Mouse (Mus musculus): ENCODE measurements at regions not wholly inside any gene's neighbourhood (a gene's known extent, or its start where the extent isn't known, plus 50 kb on each side); places are given as distances from the start of the nearest gene placed in this dataset.

DNA sequence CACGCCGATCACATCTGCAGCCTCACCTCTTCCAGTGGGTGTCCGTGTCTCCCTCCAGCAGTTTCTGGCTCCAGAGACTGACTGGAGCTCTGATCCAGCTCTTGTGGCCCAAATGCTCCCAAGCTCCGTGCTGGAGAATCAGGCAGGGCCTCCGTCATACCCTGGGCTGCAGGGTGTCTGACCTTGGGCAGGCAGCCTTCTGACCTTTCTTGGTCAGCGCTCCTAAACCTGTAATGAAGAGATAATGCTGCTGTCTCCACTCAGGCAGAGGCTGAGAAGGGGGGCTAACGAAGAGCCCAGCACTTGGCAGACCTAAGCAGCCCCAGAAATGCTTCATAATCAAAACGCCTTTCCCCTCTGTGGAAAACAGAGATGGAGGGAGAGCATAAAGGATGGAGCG is 89.9 kb upstream of the Mef2a start:
- DNase-seq (ENCODE audit: low read depth) = no peak

DNA sequence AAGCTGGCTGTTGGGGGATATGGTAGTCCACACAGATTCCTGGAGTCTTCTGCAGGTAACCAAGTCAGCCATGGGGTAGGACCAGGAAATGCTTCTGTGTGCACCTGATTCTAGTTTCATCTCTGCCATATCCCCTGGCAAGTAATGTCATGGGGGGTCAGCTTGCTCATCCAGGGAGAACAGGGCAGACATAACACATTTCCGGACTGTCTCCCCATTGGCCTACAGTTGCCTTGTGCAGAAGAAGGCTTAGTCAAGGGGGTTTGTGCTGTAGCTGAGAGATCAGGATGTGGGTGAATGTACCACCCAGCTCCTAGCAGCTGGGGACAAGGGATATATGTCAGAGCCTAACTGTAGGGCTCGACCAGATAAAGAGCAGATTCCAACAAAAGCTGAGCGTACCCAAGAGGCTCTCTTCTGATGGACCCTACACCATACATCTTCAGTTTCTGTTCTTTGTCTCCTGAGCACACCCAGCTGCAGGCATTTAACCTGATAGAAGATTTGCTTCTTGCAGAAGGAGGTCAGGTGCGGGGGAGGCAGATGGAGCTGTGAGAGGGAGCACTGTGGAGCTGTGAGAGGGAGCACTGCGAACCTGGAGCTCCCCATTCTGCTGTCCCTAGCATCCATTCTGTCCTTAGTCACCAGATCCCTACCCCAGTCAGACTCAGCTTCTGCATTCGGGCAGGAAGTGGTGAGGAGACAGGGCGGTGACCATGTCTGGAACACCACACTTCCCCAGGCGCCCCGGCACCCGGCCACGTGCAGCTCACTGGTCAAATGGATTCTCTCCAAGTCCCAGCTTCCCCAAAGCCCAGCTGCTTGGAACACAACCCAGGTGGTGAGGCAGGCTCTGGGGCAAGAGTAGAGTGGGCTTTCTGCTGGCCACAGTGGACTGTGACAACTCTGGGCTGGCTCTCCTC is 88.9 kb upstream of the Mef2a start:
- peak; percentile 15 for DNase-seq (ENCODE audit: low read depth)

DNA sequence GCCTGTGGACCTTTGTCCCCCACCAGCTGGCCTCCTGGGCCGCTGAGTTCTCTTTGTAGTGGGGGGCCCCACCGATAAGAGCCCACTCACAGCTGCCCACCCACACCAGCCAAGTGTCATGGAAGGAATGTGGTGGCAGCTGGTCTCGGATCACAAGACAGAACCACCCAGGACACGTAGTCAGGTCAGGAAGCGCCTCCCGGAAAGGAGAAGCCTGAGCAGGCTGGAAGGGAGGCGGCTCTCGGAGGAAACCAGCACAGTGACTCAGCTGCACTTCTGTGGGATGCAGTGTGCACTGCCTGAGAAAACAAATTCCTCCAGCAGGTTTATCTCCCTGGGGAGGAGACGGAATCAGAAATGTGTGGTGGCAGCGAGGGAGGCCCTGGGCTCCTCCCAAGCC is 87.2 kb upstream of the Mef2a start:
- DNase-seq (ENCODE audit: low read depth) = no peak

DNA sequence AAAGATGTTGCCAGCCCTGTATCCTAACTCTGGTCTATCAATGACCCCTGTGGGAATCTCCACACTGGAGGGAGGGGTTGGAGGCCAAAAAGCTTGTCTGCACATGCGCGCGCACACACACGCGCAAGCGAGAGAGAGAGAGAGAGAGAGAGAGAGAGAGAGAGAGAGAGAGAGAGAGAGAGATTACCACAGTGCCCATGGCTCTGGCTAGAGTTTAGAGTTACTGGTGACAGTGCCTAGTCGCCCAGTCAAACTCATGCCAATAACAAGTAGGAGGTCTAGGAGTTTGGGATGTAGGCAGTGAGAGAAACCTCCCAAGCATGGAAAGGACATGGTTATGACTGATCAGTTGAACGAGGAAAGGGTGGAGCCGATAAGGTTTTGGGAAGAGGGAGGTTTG is 86.6 kb upstream of the Mef2a start:
- no peak for DNase-seq (ENCODE audit: low read depth)

DNA sequence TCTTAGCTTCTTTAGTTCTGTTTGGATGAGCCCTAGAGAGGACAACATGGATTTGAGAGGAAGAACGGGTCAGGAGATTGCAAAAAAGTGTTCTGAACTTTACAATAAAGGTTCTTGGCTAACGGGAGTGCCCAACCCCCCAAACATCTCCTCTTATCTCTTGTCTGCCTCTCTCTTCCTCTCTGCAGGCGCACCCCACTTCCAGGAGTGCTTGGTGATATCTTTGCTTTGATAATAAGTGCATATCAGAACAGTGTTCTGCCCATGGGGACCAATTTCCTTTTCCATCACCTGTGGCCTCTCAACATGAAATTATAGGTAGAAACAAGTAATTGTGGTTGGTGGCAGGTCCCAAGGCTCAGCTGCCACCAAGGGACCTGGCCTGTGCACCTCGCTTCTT is 86.0 kb upstream of the Mef2a start:
- DNase-seq (ENCODE audit: low read depth) = no peak

DNA sequence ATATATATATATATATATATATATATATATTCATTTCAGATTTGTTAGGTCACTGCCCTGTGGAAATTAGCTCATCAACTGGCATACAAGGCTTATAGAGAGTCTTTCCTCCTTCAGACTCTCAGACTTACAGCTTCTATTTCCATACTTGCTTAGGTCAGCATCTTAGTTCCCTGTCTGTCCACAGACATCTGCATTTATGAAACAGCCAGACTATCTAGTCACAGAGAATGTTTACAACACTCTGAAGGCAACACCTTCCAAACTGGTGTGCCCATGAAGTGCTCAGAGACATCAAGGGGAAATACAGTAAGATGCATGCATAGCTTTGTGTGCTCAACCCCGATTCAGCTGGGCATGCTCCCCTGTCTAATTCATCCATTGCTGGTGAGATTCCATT is 85.2 kb upstream of the Mef2a start:
- no peak for DNase-seq (ENCODE audit: low read depth)

DNA sequence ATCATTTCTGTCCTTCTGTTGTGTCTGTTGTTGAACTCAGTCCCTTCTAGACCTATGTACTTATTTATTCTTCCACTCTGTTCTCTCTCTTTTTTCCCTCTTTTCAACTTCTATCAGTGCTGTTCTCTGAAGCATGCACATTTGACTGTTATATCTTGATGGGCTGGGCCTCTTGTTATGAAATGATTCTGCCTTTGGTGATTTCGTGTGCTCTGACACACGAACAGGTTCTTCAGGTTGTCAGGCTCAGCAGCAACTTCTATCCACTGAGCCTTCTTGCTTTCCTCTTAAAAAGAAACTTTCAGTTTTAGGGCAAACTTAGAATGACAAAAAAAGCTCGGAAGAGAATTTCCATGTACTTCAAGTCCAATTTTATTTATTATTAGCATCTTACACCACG is 83.4 kb upstream of the Mef2a start:
- DNase-seq (ENCODE audit: low read depth) = no peak

DNA sequence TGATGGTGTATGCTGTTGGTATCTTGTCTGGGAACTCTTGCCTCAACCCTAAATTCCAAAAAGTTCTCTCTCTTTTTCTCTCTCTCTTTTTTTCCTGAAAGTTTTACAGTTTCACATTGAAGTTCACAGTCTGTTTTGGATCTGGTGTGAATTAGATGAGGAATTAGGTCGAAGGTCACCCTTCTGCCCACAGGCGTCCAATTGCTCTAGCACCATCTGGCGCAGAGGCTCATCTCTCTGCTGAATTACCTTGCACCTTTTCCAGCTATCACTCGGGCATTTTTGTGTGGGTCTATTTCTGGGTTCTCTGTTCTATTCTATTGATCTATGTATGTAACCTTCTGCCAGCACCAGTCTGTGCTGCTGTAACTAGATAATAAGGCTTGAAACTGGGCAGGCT is 81.8 kb upstream of the Mef2a start:
- DNase-seq (ENCODE audit: low read depth) = no peak

DNA sequence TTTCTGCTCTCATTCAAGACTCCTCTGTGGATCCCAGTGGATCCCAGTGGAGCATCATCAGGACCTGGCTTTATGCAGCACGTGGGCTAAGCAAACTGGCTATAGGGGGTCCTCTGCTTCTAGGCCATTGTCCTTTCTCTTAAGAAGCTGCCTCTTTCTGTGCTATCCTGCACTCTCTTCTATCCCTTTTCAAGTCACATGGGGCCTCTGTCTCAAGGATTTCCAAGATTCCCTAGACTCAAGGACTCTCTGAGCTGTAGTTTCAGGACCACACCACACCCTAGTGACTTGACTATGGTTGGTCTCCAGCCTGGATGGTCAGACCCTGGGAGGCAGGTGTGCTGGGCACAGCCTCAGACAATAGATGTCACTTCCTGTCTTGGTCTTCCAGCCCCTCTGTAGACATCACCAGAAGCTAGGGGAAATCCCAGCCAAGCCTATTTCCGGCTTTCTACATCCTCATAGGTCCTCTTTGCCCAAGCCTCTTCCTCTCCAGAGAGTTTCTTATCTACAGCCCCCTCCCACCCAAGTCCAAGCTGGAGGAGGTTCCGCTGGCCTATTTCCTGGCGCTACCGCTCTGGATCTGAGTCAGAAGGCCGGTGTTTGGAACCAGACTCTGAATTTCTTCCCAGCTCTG is 78.6 kb upstream of the Mef2a start:
- DNase-seq (ENCODE audit: low read depth) = peak; percentile 69

DNA sequence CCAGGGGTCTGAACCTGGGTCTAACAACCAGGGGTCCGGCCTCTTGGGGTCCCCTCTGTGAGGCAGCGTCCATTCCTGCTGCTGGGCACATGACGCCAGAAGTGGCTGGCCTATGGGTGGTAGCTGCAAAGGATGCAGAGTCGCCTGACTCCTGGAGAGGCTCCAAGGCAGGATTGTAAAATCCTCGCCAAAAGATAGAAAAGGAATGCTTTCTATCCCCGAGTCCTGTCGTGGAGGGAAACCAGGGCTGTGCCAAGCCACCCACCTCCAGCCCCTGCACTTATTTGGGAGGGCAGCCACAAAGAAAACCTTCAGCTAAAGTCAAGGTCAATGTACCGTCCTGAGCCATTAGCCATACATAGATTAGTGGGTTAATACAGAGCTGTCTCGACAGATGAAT is 73.9 kb upstream of the Mef2a start:
- no peak for DNase-seq (ENCODE audit: low read depth)

DNA sequence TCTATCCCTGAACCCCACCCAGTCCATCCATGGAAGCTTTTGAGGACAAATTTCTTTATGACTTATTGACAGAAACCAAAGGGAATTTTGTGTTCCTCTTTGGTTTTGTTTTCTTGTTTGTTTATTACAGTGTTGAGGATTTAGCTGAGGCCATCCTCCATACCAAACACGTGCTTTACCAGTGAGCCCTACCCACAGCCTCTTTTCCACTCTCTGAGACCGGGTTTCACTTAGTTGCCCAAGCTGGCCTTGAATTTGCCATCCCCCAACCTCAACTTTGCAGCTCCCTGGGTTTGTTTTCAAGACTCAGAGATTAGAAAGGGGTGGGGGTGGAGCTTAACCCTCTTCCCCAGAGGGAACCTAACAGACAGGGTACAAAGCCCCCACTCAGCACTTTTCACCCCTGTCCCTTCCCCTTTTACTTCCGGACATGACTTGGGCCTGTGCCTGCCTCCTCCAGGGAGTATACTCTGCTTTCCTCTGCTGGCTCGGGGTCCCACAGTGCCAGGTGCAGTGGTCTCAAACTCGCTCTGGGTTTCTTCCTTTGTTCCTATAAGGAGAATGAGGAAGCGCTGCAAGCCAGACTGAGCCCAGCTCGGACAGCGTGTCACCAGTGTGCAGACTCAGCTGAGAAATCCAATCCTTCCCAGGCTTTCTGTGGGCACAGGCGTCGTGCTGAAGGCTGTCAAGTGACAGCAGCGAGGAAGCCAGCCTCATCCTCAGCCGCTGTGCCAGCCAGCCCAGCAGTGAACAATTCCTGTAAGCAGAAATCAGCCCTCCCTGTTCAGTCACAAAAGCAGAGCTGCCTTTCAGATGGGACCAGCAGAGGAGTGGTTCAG is 72.8 kb upstream of the Mef2a start:
- peak; percentile 32 for DNase-seq (ENCODE audit: low read depth)

DNA sequence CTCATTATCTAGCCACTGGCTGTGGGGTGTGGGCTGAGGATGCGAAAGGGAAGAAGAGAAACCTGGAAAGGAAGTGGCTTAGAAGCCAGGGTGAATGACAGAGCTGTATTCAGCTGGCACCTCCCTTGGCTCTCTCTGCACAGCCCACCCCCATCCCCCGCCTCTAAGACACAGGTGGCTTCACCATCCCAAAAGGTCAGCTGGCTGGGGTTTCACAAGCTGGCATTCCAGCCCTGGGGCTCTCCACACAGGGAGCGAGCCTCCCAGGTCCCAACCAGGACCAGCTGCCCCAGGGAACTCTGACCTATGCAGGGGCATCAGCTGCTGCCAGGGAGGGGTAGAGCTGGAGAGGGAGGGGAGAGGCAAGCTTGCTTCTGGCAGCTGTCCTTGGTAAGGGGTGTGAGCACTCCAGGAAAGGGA is 71.9 kb upstream of the Mef2a start:
- DNase-seq (ENCODE audit: low read depth) = peak; percentile 38

DNA sequence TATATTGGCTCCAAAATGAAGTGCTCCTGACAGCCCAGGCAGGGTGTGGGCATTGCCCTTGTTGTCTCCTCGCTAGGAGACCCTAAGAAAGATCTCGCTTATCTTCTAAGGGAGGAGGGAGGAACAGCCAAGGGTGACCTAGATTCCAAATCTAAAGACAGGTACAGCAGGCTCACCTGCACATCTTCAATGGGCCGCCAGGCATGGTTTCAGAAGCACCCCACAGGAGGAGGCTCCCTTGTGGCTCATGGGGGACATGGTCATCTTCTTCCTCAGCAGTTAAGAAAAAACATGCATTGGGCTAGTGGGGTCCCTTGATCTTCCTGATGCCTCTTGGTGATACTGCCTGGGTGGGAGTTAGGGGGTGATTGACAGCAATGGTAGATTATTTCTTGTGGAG is 71.0 kb upstream of the Mef2a start:
- DNase-seq (ENCODE audit: low read depth) = no peak

DNA sequence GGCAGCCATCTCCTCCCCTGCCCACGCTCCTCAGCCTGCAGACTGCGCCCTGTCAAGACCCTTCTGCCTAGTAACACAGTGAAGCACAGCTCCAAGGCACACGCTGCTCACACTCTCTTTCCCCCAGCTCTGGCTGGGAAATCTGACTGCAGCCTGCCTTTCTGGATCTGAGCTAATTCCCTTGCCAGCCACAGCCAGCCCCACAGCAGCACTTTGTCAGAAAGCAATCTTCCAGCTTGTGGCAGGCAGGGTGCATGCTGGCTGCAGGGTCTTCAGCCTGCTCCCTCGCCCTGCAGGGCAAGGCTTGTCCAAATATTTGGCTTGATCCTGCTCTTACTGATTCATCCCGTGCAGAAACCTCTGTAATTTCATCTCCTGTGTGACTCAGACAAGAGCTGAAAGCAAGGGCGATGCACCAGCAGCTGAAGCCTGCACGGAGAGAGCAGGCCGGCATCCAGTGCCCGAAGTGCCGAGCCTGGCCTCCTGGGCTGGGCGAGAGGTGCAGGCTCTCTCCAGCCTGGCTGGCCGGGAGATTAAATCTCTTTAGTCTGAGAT is 70.4 kb upstream of the Mef2a start:
- no peak for DNase-seq (ENCODE audit: low read depth)

DNA sequence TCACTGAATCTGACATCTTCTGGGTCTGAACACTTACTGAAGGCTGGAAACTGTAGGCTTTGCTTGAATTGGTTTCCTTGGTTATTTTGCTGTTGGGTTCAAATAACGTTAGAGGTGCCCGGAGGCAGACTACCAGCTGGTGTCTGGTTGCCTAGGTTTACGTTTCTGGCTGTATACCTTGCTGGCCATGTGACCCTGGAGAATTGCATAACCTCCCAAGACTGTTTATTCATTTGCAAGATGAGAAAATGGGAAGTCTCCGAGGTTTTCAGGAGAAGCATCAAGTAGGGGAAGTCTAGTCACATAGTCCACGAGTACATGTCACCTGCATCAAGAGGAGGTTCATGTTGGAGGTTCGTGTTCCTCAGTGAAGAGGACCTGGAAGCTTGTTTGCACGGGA is 69.6 kb upstream of the Mef2a start:
- no peak for DNase-seq (ENCODE audit: low read depth)

DNA sequence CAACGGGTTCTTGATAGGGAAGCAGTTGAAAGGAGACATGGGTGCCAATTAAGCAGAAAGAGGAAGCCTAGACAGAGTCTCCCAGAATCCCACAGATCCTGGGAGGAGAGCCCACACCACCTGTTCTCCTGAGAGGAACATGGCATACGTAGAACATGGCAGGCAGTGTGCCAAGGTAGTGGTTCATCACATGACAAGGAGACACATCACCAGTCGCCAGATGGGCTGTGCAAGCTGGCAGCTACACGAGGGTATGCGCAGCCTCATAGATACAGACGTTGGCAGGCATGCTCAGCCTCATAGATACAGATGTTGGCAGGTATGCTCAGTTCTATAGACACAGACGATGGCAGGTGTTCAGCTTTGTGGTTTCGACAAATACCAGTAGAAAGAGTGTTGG is 68.1 kb upstream of the Mef2a start:
- no peak for DNase-seq (ENCODE audit: low read depth)

DNA sequence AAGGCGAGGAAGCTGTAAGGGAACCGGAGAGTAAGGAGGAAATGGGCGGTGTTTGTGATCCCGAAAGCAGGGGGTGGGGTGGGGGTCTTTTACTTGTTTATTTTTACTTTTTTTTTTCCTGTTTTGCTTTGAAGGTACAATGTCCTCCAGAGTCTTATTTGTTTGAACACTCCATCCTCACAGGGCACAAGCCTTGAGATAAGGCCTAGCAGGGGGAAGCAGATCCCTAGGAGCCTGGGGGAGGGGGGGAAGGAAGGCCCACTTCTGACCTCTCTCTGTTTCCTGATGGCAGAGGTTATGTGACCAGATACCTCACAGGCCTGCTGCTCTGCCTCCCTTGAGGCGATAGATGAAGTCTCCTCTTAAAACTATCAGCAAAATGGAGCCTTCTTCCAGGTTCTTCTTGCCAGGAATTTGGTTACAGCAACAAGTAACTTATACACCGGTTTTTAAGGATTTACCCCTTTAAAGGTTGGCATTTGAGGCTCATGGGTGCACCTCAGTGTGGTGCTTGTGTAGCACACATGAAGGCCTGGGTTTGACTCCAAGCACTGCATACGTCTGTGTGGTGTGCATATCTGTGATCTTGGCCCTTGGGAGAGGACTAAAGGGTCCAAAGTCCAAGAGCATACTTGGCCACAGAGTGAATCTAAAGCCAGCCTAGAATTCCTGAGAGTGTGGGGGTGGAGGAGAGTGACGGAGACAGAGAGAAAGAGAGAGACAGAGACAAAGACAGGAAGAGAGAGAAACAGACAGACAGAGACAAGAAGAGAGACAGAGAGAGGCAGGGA is 64.8 kb upstream of the Mef2a start:
- DNase-seq (ENCODE audit: low read depth) = no peak

DNA sequence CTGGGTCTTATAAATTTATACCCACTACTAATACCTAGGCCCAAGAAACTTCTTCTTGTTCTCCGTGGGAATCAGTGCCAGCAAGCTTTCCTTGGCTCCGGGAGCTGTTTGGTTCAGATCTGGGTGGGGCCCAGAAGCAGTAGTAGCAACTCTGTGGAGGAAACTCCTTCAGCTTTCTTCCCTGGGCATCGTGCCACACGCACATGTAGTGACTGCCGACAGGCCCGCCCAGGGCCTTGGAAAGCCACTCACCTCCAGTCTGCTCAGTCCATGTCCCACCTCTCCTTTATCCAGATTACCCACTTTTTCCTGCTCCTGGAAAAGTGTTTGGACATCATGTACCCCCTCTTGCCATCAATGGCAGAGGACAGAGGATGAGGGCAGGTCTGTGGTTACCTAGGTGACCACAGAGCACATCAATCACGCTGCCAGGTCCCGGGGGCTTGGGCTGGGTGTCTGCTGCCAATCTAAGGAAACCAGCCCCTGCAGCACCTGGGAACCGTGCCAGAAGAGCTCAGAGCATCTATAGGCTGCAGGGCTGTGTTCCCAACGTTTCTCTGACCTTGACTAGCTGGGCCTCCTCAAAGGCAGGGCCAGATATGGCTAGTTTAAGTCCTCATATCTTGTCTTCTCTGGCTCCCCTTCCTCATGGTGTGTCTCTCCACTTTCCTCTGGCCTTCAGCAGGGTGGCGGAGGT is 63.1 kb upstream of the Mef2a start:
- DNase-seq (ENCODE audit: low read depth) = no peak

DNA sequence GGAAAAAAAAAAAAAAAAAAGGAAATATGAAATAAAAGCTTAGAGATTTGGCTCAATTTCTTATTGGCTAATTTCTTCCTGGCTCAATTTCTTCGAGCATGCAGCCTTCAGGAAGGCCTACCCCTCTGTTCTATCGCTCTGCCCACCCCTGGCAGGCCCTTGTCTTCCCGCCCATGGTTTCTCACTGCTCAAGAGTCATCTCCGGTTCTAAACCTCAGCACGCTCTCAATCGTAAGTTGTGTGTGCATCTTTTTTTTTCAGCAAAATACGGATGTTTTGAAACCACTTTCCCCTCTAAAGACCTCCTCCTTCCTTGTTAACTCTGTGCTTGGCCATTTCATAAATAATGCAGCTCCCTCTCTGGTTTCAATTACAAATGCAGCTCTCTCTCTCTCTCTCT is 58.3 kb upstream of the Mef2a start:
- DNase-seq (ENCODE audit: low read depth) = peak; percentile 28

DNA sequence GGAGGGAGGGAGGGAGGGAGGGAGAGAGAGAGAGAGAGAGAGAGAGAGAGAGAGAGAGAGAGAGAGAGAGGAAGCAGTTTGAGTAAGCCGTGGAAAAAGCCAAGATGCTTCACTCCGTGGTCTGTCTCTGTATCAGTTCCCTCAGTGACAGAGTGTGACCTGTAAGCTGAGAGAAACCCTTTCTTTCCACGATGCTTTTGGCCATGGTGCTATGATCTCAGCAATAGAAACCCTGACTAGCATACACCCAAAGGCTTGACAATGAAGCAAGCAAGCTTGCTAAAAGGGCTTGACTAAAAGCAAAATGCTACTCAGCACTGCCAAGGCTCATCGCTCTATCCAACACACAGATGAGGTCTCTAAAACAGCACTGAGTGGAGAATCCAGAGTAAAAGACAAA is 57.4 kb upstream of the Mef2a start:
- no peak for DNase-seq (ENCODE audit: low read depth)
